Mouse (Mus musculus): ENCODE measurements around the gene Sgip1. TPM values are rescaled to one million over a fixed set of nuclear protein-coding genes. Genes with fewer than 3 reads are reported as not detected.
A peak's percentile ranks its signal among the peaks of the same experiment; 100 is the strongest.

The Sgip1 gene
- total RNA-seq, 2 experiments from 2014 or later, result 1.1 to 1.9 TPM

DNA sequence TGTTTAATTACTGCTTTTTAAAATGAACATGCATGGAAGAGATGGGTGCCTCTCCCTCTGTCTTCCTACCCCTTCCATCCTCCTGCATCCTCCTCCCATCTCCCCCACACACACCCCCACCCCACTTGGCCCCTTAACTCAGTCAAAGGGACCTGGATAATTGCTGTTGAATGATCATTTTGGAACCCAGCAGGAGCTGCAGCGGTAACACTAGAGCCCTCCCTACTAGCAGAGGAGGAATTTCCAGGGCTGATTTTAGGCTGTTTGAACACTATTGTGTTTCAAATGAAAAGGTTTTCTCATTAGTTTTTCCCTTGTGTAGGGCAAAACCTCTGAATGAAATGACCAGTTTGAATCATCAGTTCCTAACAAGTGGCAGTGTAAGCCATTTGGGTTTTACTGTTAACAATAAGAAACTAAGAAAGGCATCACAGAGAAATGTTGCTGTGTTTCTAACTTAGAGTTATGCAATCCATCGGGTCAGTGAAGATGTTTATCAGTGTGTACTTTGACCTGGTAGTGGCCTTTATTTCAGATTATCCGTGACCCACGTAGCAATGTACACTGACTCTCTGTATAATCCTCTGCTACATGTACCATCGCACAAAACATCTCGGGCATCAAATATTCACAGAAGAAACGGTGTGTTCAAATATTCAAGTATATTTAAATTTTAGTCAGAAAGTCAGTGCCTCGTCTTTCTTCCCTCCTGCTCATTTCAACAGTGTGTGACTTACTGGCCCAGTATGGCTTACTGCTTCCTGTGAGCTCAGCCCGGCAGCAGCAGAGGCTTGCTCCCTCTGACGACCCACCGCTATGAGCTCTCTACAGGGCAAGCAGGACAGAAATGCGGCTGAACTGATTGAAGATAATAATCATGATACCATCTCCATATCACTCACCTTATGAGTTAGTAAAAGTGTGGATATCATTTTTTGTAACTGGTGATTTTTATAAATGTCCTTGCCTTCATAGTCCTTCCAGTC lies 235.5 kb downstream of the Sgip1 start:
- no peak for DNase-seq (ENCODE audit: low spot score)

GRCm38 (mm10) chr4:102977778-102978321 lies 236.8 kb downstream of the Sgip1 start:
- no peak for DNase-seq (ENCODE audit: low spot score)

- no peak for DNase-seq (ENCODE audit: low spot score)
Measured at GRCm38 (mm10) chr4:102978440-102978839, 237.3 kb downstream of the Sgip1 start, which contains the start of gene Tctex1d1. Gene Tctex1d1 (plus strand): TSS chr4:102978606.

DNA sequence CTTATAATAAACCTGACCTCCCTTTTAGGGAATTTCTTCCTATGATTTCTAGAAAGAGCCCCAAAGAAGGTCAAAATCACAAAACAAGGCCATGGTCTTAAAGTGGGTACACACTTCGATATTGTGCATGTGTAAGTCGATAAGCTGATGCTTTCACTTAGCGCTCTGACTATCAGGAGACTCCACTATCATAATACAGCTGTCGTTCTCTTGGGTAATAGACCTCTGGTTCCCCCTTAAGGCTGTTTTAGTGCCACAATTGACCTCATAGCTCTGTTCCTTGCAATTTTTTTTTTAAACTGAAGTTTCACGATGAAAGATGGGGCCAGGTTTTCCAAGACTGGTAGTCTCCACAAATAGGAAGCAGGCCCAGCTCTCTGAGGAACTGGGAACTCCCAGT lies 238.3 kb downstream of the Sgip1 start:
- DNase-seq (ENCODE audit: low spot score), result no peak

- DNase-seq (ENCODE audit: low spot score), result no peak
Measured at GRCm38 (mm10) chr4:102981709-102982108, 240.6 kb downstream of the Sgip1 start.

- DNase-seq (ENCODE audit: low spot score), result no peak
Measured at GRCm38 (mm10) chr4:102986173-102986572, 245.1 kb downstream of the Sgip1 start.

GRCm38 (mm10) chr4:102986917-102987316 lies 245.8 kb downstream of the Sgip1 start:
- peak; percentile 54 for DNase-seq (ENCODE audit: low spot score)

GRCm38 (mm10) chr4:102987325-102987724 lies 246.2 kb downstream of the Sgip1 start:
- DNase-seq (ENCODE audit: low spot score), result no peak

GRCm38 (mm10) chr4:102987756-102988155 lies 246.7 kb downstream of the Sgip1 start:
- no peak for DNase-seq (ENCODE audit: low spot score)

- no peak for DNase-seq (ENCODE audit: low spot score)
Measured at GRCm38 (mm10) chr4:102988526-102988925, 247.4 kb downstream of the Sgip1 start.

GRCm38 (mm10) chr4:102989391-102989790 lies 248.3 kb downstream of the Sgip1 start:
- no peak for DNase-seq (ENCODE audit: low spot score)

- no peak for DNase-seq (ENCODE audit: low spot score)
Measured at GRCm38 (mm10) chr4:102990016-102990415, 248.9 kb downstream of the Sgip1 start.

DNA sequence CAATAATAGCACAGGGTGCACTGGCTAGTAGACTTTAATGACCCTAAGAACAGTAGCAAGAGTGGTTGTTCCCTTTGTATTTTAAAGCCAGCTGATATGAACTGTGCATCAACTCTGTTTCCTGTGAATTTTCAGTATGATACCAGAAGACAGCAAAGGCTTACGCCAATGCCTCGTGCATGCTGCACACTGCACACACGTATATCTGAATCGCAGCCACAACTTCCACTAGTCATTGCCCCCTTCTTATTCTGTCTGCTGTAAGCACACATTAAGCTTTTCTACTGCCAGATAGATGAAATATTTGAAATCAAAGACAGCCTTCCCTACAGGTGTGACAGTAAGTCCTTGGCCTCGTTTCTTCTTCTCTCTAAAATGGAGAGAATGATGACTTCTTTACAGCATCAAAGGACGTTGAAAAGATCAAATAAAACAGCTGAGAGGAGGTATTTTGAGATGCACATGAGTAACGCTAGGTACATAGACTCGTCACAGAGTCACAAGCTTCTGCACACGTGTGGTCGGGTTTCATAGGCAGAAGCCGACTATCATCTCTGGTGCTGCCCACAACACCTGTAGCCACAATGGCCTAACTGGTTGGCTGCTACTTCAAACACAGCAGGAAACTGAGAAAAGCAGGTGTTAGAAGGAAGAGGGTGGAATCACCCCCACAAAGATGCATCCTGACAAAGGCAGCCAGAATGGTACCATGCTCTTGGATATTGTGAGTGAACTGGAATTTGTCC lies 249.7 kb downstream of the Sgip1 start:
- DNase-seq (ENCODE audit: low spot score), result no peak

DNA sequence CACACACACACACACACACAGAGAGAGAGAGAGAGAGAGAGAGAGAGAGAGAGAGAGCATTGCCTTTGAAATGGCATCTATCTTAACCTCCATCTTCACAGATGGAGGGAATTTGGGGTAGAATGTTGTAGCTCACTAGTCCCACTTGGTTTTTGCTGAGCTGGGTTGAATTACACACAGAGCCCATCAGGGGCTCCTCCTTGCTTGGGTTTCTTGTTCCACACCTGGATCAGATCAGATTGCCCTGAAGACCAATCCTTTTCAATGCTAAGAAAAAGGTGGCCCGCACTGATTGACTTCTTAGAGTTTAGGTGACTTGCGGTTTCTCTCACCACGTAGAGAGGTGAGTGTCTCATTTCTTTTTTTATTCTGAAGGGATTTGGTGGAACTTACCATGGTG lies 250.6 kb downstream of the Sgip1 start:
- no peak for DNase-seq (ENCODE audit: low spot score)

DNA sequence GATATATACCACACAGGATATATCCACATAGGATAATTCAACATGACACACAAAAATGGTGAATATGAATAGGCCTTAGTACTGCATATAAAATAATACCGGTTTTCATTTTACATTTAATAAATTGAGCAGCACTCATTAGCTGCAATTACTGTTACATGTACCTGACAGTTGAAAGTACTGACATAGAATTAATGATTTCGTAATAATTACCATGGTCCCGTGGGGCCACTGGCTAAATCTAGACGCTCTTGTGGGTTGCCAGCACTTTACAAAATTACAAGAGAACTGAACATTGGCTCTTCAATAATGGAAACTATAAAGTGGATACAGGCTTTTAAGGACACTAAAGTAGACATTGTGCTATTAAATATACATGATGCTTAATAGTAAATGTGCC lies 263.6 kb downstream of the Sgip1 start:
- no peak for DNase-seq (ENCODE audit: low spot score)

DNA sequence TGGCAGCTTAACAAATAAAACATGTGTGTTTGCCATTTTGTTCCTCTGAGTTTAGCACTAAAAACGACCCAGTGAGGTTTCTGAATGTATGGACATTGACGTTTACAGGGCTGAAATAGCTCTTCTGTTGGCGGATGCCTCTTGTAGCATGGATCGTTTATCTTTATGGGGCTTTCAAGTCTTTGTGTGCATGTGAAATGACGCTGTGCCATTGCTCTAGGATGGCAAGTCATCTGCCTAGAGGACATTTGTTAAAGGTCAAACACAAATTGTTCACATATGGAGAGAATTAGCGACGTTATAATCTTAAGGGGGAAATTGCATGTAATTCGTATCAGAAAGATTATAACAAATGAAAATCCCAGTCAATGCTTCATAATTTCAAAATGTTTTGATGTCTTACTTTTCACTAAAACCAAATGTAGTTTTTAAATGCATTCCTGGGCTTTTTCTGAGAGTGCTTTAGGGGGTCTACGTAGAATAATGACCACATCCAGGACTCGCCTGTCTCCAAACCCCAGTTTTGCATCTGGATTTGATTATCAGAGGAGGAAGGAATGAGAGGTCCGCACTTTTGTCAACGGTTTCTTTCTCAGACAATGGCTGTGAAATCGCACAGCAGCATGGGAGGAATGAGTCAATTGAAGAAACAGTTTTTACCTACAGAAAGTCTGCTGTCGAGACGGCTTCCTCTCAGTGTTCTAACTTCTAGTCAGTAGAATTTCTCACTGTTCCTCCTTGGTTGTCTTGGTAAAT lies 264.3 kb downstream of the Sgip1 start:
- no peak for DNase-seq (ENCODE audit: low spot score)

DNA sequence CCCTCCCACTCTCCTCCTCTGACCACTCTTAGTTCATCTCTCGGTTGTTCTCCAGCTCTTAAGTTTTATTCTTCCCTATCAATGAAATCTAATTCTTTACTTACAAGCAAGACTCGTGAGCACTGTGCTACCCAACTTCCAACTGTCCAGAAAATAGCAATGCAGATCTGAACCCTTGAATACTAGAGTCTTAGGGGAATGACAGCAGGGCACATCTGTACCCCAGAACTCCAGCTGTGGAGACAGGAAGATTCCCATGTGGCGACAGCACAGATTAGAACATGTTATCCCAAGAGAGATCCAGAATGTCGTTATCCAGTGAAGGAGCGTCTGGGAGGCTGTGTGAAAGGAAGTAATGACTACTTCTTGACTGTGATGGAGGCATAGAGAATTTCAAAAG lies 265.2 kb downstream of the Sgip1 start:
- no peak for DNase-seq (ENCODE audit: low spot score)

GRCm38 (mm10) chr4:103006943-103007418 lies 265.9 kb downstream of the Sgip1 start:
- DNase-seq (ENCODE audit: low spot score), result no peak

DNA sequence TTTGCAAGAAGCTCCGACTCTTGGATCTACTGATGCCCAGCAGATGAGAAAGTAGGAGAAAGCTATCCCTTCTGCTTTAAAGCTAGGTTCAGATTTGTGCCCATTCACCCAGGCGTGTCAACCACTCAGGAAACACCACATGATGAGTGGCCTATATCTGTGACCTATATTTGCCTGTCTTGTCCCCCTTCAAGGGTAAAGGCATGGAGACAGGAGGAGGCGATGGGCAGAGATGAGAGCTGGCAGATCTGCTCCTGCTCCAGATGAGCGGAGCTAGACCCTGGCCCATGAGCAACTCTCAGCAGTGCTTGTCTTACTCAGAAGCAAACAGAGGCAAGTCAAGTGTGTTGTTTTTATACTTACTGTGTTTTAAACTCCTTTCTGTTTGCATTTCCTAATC lies 269.6 kb downstream of the Sgip1 start:
- DNase-seq (ENCODE audit: low spot score), result no peak

DNA sequence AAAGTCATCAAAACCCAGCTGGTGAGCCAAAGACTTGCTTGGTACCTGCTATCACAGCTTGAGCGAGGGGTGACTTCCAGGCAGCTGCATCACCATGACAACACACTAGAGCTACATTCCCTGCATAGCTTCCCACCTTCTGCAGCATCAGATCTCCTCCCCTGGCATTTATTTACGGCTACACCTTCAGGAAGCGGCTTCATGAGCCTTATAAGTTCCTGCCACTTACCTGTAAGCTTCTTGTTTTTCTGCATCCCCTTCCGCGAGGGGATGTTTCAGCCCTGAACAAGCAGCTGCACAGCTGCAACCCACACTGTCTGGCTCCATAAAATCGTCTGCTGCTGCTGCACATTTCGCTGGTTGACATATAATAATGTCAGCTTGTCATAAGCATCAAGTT lies 270.7 kb downstream of the Sgip1 start:
- DNase-seq (ENCODE audit: low spot score), result no peak

DNA sequence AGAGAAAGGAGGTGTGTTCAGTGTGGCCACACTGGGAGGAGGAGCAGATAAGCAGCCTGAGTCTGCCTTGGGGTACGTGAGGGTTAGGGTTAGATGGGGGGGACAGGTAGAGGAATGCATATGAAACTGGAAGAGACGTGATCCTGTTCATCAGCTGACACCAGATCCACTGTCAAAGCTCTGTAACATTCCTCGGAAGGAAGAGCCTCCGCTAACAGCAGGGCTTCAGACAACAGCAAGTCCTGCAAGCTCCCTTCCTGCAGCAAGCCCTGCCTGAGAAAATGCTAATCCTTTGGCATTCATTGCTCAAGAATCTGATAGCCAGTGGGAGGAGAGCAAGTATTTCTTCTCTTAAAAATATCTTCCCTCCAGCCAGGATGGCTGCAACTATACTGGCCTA lies 272.4 kb downstream of the Sgip1 start:
- no peak for DNase-seq (ENCODE audit: low spot score)
